Mouse (Mus musculus) lung, postnatal 0 days (tissue): ENCODE data around the gene Vgll4.

Experiments
- CTCF ChIP-seq: IDR thresholded peaks from 2 replicates; pipeline ENCODE4 v1.5.1; 2016; ENCODE audit warnings: antibody characterized with exemption, mild to moderate bottlenecking
- EP300 ChIP-seq: IDR thresholded peaks from 2 replicates; pipeline ENCODE4 v1.6.1; 2016; ENCODE audit warnings: antibody characterized with exemption, mild to moderate bottlenecking, control low read depth

- TF ChIP-seq CTCF (no peak), EP300 (no peak)
Observed at GRCm38 (mm10) chr6:114976915-114977419, 7.2 kb upstream of the Vgll4 start.
